Mouse (Mus musculus) neural tube, embryonic 15.5 days (tissue): ENCODE data around the gene Alg3. TPM values are rescaled to one million over a fixed set of nuclear protein-coding genes. Genes with fewer than 3 reads are reported as not detected.

ENCODE experiments used
- ATAC-seq: fragments of 200-750 bp; cut with Nextera tagmentation; 2 replicates; pipeline ENCODE4 v1.8.0; 2017; ENCODE audit warnings: mild to moderate bottlenecking, moderate TSS enrichment, moderate library complexity; ENCODE audit not compliant: low FRiP score
- H3K27ac ChIP-seq: fragments of 300-500 bp; sonication (generic); replicated peaks from 2 replicates; pipeline ENCODE4 v1.5.1; 2015; ENCODE audit warnings: mild to moderate bottlenecking, inconsistent platforms
- H3K27me3 ChIP-seq: fragments of 300-500 bp; sonication (generic); replicated peaks from 2 replicates; pipeline ENCODE4 v1.6.1; 2015; ENCODE audit warnings: inconsistent platforms
- H3K36me3 ChIP-seq: fragments of 300-500 bp; sonication (generic); 2 replicates; pipeline ENCODE4 v1.6.1; 2015; ENCODE audit warnings: inconsistent platforms
- H3K4me1 ChIP-seq: fragments of 300-500 bp; sonication (generic); 2 replicates; pipeline ENCODE4 v1.6.1; 2015; ENCODE audit warnings: inconsistent platforms
- H3K4me2 ChIP-seq: fragments of 300-500 bp; sonication (generic); 2 replicates; pipeline ENCODE4 v1.6.1; 2015; ENCODE audit warnings: inconsistent platforms, mild to moderate bottlenecking, moderate library complexity
- H3K4me3 ChIP-seq: fragments of 300-500 bp; sonication (generic); replicated peaks from 2 replicates; pipeline ENCODE4 v1.5.1; 2015; ENCODE audit warnings: mild to moderate bottlenecking, inconsistent platforms
- H3K9ac ChIP-seq: fragments of 300-500 bp; sonication (generic); replicated peaks from 2 replicates; pipeline ENCODE4 v1.6.1; 2015; ENCODE audit warnings: mild to moderate bottlenecking, inconsistent platforms
- H3K9me3 ChIP-seq: fragments of 300-500 bp; sonication (generic); replicated peaks from 2 replicates; pipeline ENCODE4 v1.6.1; 2016; ENCODE audit warnings: inconsistent platforms
- WGBS: fragments of 180-500 bp; shearing (Covaris S2); methylation state at CpG from one replicate; pipeline ENCODE4 v1.1.7; 2015; ENCODE audit warnings: mixed read lengths; 5-methylcytosine and 5-hydroxymethylcytosine counted together
- polyA plus RNA-seq: library from polyadenylated mRNA; unstranded; fragments of >200 nt; fragmentation: Nextera tagmentation; extraction: Ambion mirVana; gene quantifications from 2 replicates; pipeline ENCODE4 v1.2.1, GENCODE M21; 2015

Gene Alg3
- polyA plus RNA-seq, result 39.6 and 40.0 TPM in 2 replicates

DNA sequence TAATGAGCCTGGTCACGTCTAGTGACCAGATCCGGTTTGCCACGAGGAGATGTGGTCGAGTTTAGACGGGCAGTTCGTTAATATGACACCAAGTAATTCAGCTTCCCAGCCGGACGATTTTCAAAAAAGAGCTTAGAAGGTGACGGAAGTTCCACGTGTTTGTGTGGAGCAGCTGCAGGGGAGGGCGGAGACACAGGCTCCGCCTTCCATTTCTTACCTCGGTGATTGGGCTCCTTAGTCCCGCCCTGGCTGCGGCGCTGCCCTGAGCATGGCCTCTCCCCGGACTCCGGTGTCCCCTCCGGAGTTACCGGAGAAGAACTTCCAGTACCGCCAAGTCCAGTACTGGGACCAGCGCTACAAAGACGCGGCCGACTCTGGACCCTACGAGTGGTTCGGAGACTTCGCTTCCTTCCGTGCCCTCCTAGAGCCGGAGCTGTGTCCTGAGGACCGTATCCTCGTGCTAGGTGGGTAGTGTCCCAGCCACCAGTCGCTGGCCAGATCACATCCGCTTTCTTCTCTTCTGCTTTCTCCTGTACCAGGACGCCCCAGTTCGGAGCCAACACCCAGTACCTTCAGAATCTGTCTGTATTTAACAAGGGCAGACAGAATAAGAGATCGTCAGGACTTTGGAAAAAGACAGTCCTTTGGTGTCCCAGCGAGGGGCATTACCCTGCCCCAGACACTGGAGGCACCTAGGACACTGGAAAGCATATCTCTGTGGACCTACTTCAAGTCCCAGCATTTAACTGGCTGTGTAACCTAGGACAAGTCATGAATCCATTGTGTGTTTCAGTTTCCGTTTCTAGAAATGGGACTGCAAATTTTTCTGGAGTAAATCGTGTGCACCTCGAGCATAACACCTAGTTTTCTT, at the start of gene Alg3, which contains the start of the genes Eef1akmt4 and Gm49333:
TSS of gene Alg3 (minus strand) at position 379 of the 871 bp plus-strand sequence.
TSS of gene Eef1akmt4 (plus strand) at position 237 of the 871 bp plus-strand sequence.
TSS of gene Gm49333 (plus strand) at position 254 of the 871 bp plus-strand sequence.
- H3K36me3 ChIP-seq, result peaks cover 9% of the 10 kb centered on the region
- H3K27me3 ChIP-seq, result no peaks in the 10 kb centered on the region
- peaks cover 31% of the 10 kb centered on the region for H3K4me1 ChIP-seq
- peak within 1 kb of the TSS; percentile 81 for H3K4me3 ChIP-seq
- peak within 1 kb of the TSS; percentile 90 for H3K9ac ChIP-seq
- peak within 1 kb of the TSS; percentile 80 for H3K4me2 ChIP-seq
- H3K9me3 ChIP-seq, result no peaks in the 10 kb centered on the region
- H3K27ac ChIP-seq, result peak within 1 kb of the TSS; percentile 88
- peak; percentile 93 for ATAC-seq
- WGBS, result 2% methylated on average over 41 of the region's 41 CpGs

GRCm38 (mm10) chr16:20657661-20658060, 46.1 kb upstream of the Alg3 start:
- peaks cover 8% of the 10 kb centered on the region for H3K4me1 ChIP-seq
- no peak for ATAC-seq
- no peak overlapping the region for H3K9ac ChIP-seq
- H3K36me3 ChIP-seq, result peaks cover 85% of the 10 kb centered on the region
- H3K4me3 ChIP-seq, result no peak overlapping the region
- H3K27ac ChIP-seq, result no peak overlapping the region
- H3K27me3 ChIP-seq, result no peaks in the 10 kb centered on the region
- H3K4me2 ChIP-seq, result no peak overlapping the region
- WGBS, result 95% methylated on average over 4 of the region's 4 CpGs
- no peaks in the 10 kb centered on the region for H3K9me3 ChIP-seq

GRCm38 (mm10) chr16:20653315-20653714, 41.8 kb upstream of the Alg3 start:
- Histone ChIP-seq H3K9ac (no peak overlapping the region), H3K4me3 (no peak overlapping the region), H3K27ac (no peak overlapping the region), H3K4me2 (peak overlapping the region; percentile 88), H3K9me3 (no peaks in the 10 kb centered on the region), H3K4me1 (peaks cover 18% of the 10 kb centered on the region), H3K27me3 (no peaks in the 10 kb centered on the region), H3K36me3 (peaks cover 42% of the 10 kb centered on the region)
- no peak for ATAC-seq
- 50% methylated on average over 2 of the region's 2 CpGs for WGBS

DNA sequence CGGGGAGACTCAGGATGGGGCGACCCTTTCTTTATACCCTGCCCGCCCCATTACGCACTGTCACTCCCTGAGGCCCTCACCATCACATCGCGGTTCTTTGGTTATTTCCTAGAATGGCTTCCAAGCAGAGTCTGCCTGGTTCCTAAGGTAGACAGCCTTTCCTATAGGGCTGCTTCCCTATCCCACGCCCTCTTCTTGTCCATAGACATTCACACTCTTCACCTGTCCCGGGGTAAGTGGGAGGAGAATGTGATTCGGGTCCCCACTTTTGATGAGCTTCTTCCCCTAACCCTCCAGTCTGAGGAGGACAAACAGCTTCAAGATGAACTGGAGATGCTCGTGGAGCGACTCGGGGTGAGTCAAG, 40.4 kb upstream of the Alg3 start:
- H3K9ac ChIP-seq, result peak overlapping the region; percentile 94
- no peaks in the 10 kb centered on the region for H3K27me3 ChIP-seq
- WGBS, result 10% methylated on average over 12 of the region's 12 CpGs
- H3K4me1 ChIP-seq, result peaks cover 18% of the 10 kb centered on the region
- no peaks in the 10 kb centered on the region for H3K9me3 ChIP-seq
- H3K4me2 ChIP-seq, result peak overlapping the region; percentile 88
- H3K36me3 ChIP-seq, result peaks cover 28% of the 10 kb centered on the region
- peak overlapping the region; percentile 92 for H3K4me3 ChIP-seq
- ATAC-seq, result no peak; the same call in 1 of the 2 replicates
- H3K27ac ChIP-seq, result peak overlapping the region; percentile 83

- peaks cover 22% of the 10 kb centered on the region for H3K36me3 ChIP-seq
- H3K9me3 ChIP-seq, result no peaks in the 10 kb centered on the region
- peak within 1 kb of the TSS; percentile 92 for H3K4me3 ChIP-seq
- no peaks in the 10 kb centered on the region for H3K27me3 ChIP-seq
- peak; percentile 97 for ATAC-seq
- H3K9ac ChIP-seq, result peak within 1 kb of the TSS; percentile 94
- peaks cover 18% of the 10 kb centered on the region for H3K4me1 ChIP-seq
- H3K27ac ChIP-seq, result peak within 1 kb of the TSS; percentile 83
- H3K4me2 ChIP-seq, result peak within 1 kb of the TSS; percentile 88
- 2% methylated on average over 46 of the region's 46 CpGs for WGBS
Measured at GRCm38 (mm10) chr16:20651076-20651946, 39.8 kb upstream of the Alg3 start, which contains the start of gene Psmd2. Gene Psmd2 (plus strand): TSS chr16:20651652.

DNA sequence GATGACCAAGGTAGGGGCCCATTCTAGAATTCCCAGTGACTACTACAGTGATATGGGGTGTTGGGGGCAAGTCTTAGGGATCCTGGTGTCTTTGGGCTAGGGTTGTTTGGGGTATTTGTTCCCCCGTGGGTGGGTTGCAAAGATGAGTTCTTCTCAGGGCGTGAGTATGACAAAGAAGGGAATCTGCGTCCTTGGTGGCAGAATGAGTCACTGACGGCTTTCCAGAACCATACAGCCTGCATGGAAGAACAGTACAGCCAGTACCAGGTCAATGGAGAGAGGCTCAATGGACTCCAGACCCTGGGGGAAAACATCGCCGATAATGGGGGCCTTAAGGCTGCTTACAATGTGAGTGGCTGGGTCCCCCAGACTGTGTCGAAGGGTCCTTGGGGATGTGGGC, 32.4 kb upstream of the Alg3 start:
- ATAC-seq, result no peak
- Histone ChIP-seq H3K4me1 (peaks cover 3% of the 10 kb centered on the region; the same call in 1 of the 2 replicates), H3K4me2 (no peak overlapping the region), H3K9me3 (no peaks in the 10 kb centered on the region), H3K4me3 (no peak overlapping the region), H3K27me3 (no peaks in the 10 kb centered on the region), H3K36me3 (peaks cover 29% of the 10 kb centered on the region), H3K27ac (no peak overlapping the region), H3K9ac (no peak overlapping the region)
- 91% methylated on average over 7 of the region's 7 CpGs for WGBS

DNA sequence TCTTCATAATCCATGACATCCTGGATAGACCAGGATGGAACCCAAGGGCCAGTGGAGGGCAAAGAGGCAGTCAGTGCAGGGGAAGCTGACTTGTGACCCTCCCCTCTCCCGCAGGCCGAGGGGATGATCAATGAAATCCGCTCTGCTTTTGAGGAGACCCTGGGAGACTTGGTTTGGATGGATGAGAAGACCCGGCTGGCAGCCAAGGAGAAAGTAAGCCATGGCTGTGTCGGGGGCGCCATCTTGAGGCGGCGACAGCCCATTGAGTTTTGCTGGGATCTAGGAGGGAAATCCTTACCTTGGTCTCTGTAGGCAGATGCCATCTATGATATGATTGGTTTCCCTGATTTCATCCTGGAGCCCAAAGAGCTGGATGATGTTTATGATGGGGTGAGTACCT, 30.6 kb upstream of the Alg3 start:
- H3K9me3 ChIP-seq, result no peaks in the 10 kb centered on the region
- H3K4me3 ChIP-seq, result no peak overlapping the region
- 0 out of 2 replicates have a peak, but pooled peaks have one; percentile 22 for ATAC-seq
- no peak overlapping the region for H3K4me2 ChIP-seq
- H3K27ac ChIP-seq, result no peak overlapping the region
- H3K4me1 ChIP-seq, result peaks cover 13% of the 10 kb centered on the region; the same call in 1 of the 2 replicates
- H3K9ac ChIP-seq, result no peak overlapping the region
- 1% methylated on average over 8 of the region's 8 CpGs for WGBS
- H3K27me3 ChIP-seq, result no peaks in the 10 kb centered on the region
- H3K36me3 ChIP-seq, result peaks cover 29% of the 10 kb centered on the region

DNA sequence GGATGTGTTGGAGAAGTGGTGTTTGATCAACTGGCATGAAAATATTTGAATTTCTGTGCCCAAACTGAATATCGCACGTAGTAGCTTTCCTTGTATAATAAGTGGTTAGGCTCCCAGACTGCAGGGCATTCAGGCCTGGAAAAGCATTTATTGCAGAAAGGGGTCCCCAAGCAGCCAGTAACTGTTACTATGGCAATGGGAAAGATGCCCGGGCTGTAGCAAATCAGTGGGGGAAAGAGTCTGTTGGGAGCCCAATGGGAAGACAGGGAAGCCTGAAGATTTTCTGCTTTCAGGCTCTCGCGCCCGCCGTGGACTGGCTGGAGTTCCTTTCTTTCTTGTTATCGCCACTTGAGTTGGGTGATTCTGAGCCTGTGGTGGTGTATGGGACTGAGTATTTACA, 26.8 kb upstream of the Alg3 start:
- Histone ChIP-seq H3K36me3 (peaks cover 17% of the 10 kb centered on the region; the same call in 1 of the 2 replicates), H3K9ac (no peak overlapping the region), H3K27me3 (no peaks in the 10 kb centered on the region), H3K4me1 (peaks cover 13% of the 10 kb centered on the region; the same call in 1 of the 2 replicates), H3K4me2 (peak overlapping the region; percentile 29), H3K4me3 (no peak overlapping the region), H3K9me3 (no peaks in the 10 kb centered on the region), H3K27ac (peak overlapping the region; percentile 38)
- 52% methylated on average over 8 of the region's 8 CpGs for WGBS
- peak; percentile 74 for ATAC-seq

DNA sequence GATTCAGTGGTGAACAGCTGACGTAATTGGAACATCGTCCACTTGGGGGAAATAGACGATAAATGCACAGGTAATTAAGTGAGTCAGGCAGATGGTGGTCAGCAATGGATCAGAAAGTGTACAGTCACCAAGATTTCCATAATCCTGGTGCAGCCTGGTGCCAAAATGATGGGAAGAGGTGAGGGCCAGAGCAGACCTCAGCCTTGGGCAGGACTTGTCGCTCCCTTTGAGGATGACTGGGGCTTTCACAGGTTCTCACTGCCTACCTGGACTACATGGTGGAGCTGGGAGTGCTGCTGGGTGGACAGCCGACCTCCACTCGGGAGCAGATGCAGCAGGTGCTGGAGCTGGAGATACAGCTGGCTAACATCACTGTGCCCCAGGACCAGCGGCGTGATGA, 25.9 kb upstream of the Alg3 start:
- Histone ChIP-seq H3K9me3 (no peaks in the 10 kb centered on the region), H3K9ac (0 out of 2 replicates have a peak overlapping the region, but pooled peaks have one; percentile 5), H3K27ac (peak overlapping the region; percentile 38; the same call in 1 of the 2 replicates), H3K27me3 (no peaks in the 10 kb centered on the region), H3K4me1 (peaks cover 13% of the 10 kb centered on the region; the same call in 1 of the 2 replicates), H3K4me3 (no peak overlapping the region), H3K36me3 (peaks cover 19% of the 10 kb centered on the region), H3K4me2 (no peak overlapping the region)
- ATAC-seq, result no peak
- 80% methylated on average over 8 of the region's 8 CpGs for WGBS

- Histone ChIP-seq H3K27me3 (no peaks in the 10 kb centered on the region), H3K36me3 (peaks cover 16% of the 10 kb centered on the region), H3K9me3 (no peaks in the 10 kb centered on the region), H3K4me1 (peaks cover 26% of the 10 kb centered on the region), H3K4me3 (peak within 1 kb of the TSS; percentile 67), H3K9ac (peak within 1 kb of the TSS; percentile 74), H3K4me2 (peak within 1 kb of the TSS; percentile 92), H3K27ac (peak within 1 kb of the TSS; percentile 75)
- ATAC-seq, result peak; percentile 80
- 6% methylated on average over 54 of the region's 54 CpGs for WGBS
Measured at GRCm38 (mm10) chr16:20629731-20630634, 18.4 kb upstream of the Alg3 start, which contains the start of gene Ece2. Gene Ece2 (plus strand): TSS chr16:20629828.
